Mouse (Mus musculus): ENCODE data around the gene Mrps6.

DNA sequence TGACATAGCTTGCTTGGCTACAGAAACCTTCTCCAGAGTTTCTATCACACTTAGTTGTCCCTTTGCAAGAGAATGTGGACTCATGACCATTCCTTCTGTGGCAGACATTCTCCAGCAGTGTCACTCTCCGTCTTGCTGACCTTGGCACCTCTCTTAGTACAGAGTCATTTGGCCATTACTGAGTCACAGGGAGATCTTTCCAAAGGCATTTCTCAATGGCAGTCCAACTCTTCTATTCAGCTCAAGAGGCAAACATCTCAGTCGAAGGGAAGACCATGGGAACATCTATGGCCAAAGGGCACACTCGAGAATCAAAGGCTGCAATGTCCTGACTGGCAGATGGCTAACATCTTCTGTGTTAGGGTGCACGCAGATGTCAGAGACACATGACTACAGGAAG is 74.4 kb downstream of the Mrps6 start:
- TF ChIP-seq MAX (IDR thresholded peaks at IDR 0.05) (no peak), CEBPB (IDR thresholded peaks at IDR 0.05; ENCODE audit: low read depth) (no peak), CTCF (IDR thresholded peaks at IDR 0.05; ENCODE audit: control insufficient read depth, insufficient read depth, insufficient read length) (no peak), USF1 (IDR thresholded peaks at IDR 0.05; ENCODE audit: low read depth) (no peak), FOSL1 (IDR thresholded peaks at IDR 0.05; ENCODE audit: insufficient read depth, low read length, poor library complexity, severe bottlenecking) (no peak), MYOG (IDR thresholded peaks at IDR 0.05; ENCODE audit: control insufficient read depth, extremely low read depth, insufficient read length) (no peak)
